Mouse (Mus musculus) stomach, postnatal 0 days (tissue): ENCODE measurements at regions not wholly inside any gene's neighbourhood (a gene's known extent, or its start where the extent isn't known, plus 50 kb on each side); places are given as distances from the start of the nearest gene placed in this dataset.

Experiments used
- CTCF ChIP-seq: IDR thresholded peaks from 2 replicates; pipeline ENCODE4 v1.5.1; 2016; ENCODE audit warnings: antibody characterized with exemption, low read depth, mild to moderate bottlenecking, moderate library complexity
- EP300 ChIP-seq: optimal IDR thresholded peaks from 2 replicates; pipeline ENCODE3; 2016; ENCODE audit warnings: antibody characterized with exemption

DNA sequence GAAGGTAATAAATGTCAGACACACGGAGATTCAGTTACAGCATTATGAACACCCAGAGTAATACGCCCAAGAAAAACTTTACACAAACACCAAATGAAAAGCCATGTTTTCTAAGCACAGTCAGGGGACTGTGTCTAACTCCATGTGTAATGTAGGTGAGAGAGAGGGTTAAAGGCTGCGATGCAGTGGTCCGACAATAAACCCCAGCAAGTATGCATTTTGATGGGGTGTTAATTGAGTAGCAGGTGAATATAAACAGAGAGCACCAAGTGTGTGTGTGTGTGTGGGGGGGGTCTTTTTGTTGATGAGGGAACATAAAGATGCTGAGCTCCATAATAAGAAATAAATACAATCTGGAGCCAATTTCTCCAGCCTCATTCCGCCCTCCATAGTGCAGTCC is 238.6 kb upstream of the Tmco5 start:
- TF ChIP-seq CTCF, result no peak
- TF ChIP-seq EP300, result no peak
